Mouse (Mus musculus): Measurements from ENCODE around the gene 1190007I07Rik. TPM values are rescaled to one million over a fixed set of nuclear protein-coding genes. Genes with fewer than 3 reads are reported as not detected.

1190007I07Rik gene
- polyA plus RNA-seq (2017; shearing (Covaris generic)), result 14.2 TPM

DNA sequence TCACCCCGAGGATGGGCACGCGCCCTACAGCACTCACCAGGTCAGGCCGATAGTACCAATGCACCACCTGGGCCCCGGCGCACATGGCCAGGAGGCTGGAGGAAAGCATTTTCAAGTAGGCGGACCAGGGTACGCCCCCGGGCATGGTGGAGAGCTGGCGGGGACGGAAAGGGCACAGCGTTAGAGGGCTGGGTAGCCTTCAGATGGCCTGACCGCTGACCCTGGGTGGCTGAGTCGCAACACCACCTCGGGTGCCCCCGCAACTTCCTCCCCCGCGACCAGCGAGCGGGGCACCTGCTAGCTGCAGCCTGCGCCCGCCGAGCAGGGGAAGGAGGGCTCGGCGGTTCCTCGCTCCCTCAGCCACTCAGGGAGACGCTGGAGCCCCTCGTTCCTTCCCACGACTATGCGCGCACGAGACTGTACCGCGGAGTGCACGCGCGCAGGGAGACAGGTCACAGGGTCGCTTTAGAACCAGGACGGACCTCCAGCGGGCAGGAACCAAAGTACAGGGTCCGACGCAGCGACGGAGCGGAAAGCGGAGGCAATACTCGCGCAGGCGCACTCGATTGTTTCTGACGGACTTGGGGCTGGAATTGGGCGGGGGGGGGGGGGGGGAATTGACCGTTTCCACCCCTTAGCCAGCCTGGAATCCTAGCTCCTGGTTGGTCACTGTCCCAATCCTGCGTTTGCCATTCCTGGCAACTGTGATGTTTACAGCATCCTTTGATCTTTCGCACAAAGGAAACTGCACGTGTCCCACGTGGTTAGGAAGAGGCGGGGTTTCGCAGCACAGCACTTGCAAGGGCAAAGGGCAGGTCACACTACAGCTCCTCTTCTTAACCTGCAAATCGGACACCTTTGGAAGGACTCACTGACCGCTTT is at the start of gene 1190007I07Rik:
TSS of gene 1190007I07Rik (minus strand) at position 558 of the 882 bp plus-strand sequence.

DNA sequence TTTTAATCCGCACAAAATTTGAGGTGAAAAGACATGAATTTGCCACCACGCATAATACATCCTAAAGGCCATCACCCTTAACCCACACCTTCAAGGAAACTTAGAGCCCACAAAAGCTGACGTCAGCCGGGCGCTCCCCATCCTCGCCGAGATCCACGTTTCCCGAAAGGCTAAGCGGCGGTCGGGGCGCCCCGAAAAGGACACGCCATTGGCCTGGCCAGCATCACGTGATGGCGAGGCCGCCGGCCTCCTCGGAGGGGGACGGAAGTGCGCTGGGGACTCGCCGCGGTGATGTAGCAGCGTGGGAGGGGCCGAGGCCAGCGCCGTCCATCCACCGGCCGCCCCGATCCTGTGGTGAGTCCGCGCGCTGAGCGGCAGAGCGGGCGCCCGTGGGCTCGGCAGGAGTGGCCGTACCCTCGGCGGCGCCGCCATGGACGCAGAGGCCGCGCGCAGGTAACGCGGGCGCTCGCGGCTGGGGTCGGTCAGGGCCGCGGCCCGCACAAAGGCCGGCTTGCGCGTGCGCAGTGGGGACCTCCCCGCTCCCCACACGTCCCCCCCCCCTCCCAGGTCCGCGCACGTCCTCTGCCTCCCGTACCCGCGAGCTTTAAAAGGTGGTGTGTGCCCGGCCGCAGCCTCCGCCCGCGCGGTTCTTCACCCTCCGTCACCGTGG is 6.7 kb upstream of the 1190007I07Rik start, which contains the start of gene Tdg:
TSS of gene Tdg (plus strand) at position 243 of the 670 bp plus-strand sequence.

Other genes starting within 250 kb of the 1190007I07Rik start
- gene Gm1553, start 130.6 kb downstream of the 1190007I07Rik start, polyA plus RNA-seq (2017; shearing (Covaris generic)), result not detected
- gene Tdg, start 6.6 kb upstream of the 1190007I07Rik start, polyA plus RNA-seq (2017; shearing (Covaris generic)), result 96.6 TPM
- 0.49 TPM for gene Glt8d2, start 67.4 kb upstream of the 1190007I07Rik start, polyA plus RNA-seq (2017; shearing (Covaris generic))
- 27.6 TPM for gene Hcfc2, start 72.9 kb upstream of the 1190007I07Rik start, polyA plus RNA-seq (2017; shearing (Covaris generic))
- 51.2 TPM for gene Nfyb, start 140.9 kb upstream of the 1190007I07Rik start, polyA plus RNA-seq (2017; shearing (Covaris generic))
- 75.2 TPM for gene Txnrd1, start 210.7 kb upstream of the 1190007I07Rik start, polyA plus RNA-seq (2017; shearing (Covaris generic))
- gene Eid3, start 243.4 kb upstream of the 1190007I07Rik start, polyA plus RNA-seq (2017; shearing (Covaris generic)), result 0.39 TPM